Comparison of ENCODE assay signal across 9 mouse cellular contexts in genomic region chr8:108722671-108723513, GRCm38 (mm10).
DNase-seq lines count a peak whose midpoint lies in the region; ATAC-seq lines count a peak whose summit lies in the region.
"Had no signal": no experiment of that assay in that cellular context is flagged by ENCODE, and none has a peak within 500 bp of the region (broad histone marks: within the 10 kb centered on the region; RNA-seq: fewer than 3 reads in every experiment).

No protein-coding gene starts in this region.

- H3K4me3 ChIP-seq in forebrain, embryonic 10.5 days, result no peak overlapping the region
- H3K4me3 ChIP-seq in forebrain, embryonic 11.5 days (ENCODE audit: low read depth, low read length), result no peak overlapping the region
- no peak overlapping the region for H3K4me3 ChIP-seq in hindbrain, embryonic 16.5 days (ENCODE audit: low read length)
- no peak overlapping the region for H3K4me3 ChIP-seq in midbrain, embryonic 13.5 days (replicated peaks)

- no peak; the same call in 1 of the 2 replicates for ATAC-seq in forebrain, embryonic 11.5 days (replicated peaks; ENCODE audit: low FRiP score)
- ATAC-seq in hindbrain, embryonic 16.5 days, result peak; percentile 53
- ATAC-seq in midbrain, embryonic 13.5 days, result peak; percentile 54

- peaks cover 97% of the 10 kb centered on the region for H3K4me1 ChIP-seq in forebrain, embryonic 10.5 days
- H3K4me1 ChIP-seq in forebrain, embryonic 11.5 days (replicated peaks; ENCODE audit: control insufficient read depth, insufficient read depth, low read length), result peaks cover 31% of the 10 kb centered on the region
- peaks cover 14% of the 10 kb centered on the region for H3K4me1 ChIP-seq in hindbrain, embryonic 16.5 days (ENCODE audit: control insufficient read depth, insufficient read depth, low read depth, low read length)
- peaks cover 99% of the 10 kb centered on the region for H3K4me1 ChIP-seq in midbrain, embryonic 13.5 days (replicated peaks)

- intact Hi-C loops in left cerebral cortex, postnatal 36 days (cut with DNase I), result no loop called here

- no peaks in the 10 kb centered on the region for H3K36me3 ChIP-seq in forebrain, embryonic 10.5 days (replicated peaks)
- no peaks in the 10 kb centered on the region for H3K36me3 ChIP-seq in forebrain, embryonic 11.5 days (ENCODE audit: control insufficient read depth, insufficient read depth, low read length)
- H3K36me3 ChIP-seq in hindbrain, embryonic 16.5 days (ENCODE audit: control insufficient read depth, insufficient read depth, low read length), result no peaks in the 10 kb centered on the region
- no peaks in the 10 kb centered on the region for H3K36me3 ChIP-seq in midbrain, embryonic 13.5 days
- H3K36me3 ChIP-seq: G1E had no signal

- H3K9me3 ChIP-seq in forebrain, embryonic 10.5 days, result no peaks in the 10 kb centered on the region
- no peaks in the 10 kb centered on the region for H3K9me3 ChIP-seq in forebrain, embryonic 11.5 days (ENCODE audit: control insufficient read depth, low read length)
- H3K9me3 ChIP-seq in hindbrain, embryonic 16.5 days (ENCODE audit: control insufficient read depth, low read length), result no peaks in the 10 kb centered on the region
- H3K9me3 ChIP-seq in midbrain, embryonic 13.5 days, result no peaks in the 10 kb centered on the region

- H3K27ac ChIP-seq in forebrain, embryonic 10.5 days, result peak overlapping the region; percentile 65; the same call in 1 of the 2 replicates
- H3K27ac ChIP-seq in forebrain, embryonic 11.5 days (ENCODE audit: low read depth, low read length), result no peak overlapping the region
- H3K27ac ChIP-seq in hindbrain, embryonic 16.5 days (ENCODE audit: low read depth, low read length), result no peak overlapping the region
- peak overlapping the region; percentile 35; the same call in 1 of the 2 replicates for H3K27ac ChIP-seq in midbrain, embryonic 13.5 days

- DNase-seq in forebrain, embryonic 10.5 days (ENCODE audit: extremely low spot score, low spot score), result no peak
- no peak for DNase-seq in forebrain, embryonic 11.5 days (ENCODE audit: low spot score)
- peak; percentile 88 for DNase-seq in adrenal gland, adult 8-10 months
- peak; percentile 90 to 92 for DNase-seq in gastrocnemius, adult 8-10 months (ENCODE audit: low spot score in 2 of 2)
- DNase-seq in left cerebral cortex, postnatal 36 days (ENCODE audit: low spot score in 2 of 2), result peak; percentile 26 to 40
- peak; percentile 71 to 88 for DNase-seq in urinary bladder, postnatal 36 days (ENCODE audit: low spot score in 2 of 2)

- H3K9ac ChIP-seq in forebrain, embryonic 11.5 days (ENCODE audit: low read length), result no peak overlapping the region
- no peak overlapping the region for H3K9ac ChIP-seq in hindbrain, embryonic 16.5 days (ENCODE audit: low read depth, low read length)
- no peak overlapping the region for H3K9ac ChIP-seq in midbrain, embryonic 13.5 days (replicated peaks)

- H3K4me2 ChIP-seq in forebrain, embryonic 11.5 days (ENCODE audit: low read depth, low read length, severe bottlenecking), result no peak overlapping the region
- 0 out of 2 replicates have a peak overlapping the region, but pooled peaks have one; percentile 7 for H3K4me2 ChIP-seq in hindbrain, embryonic 16.5 days (ENCODE audit: low read length)
- H3K4me2 ChIP-seq in midbrain, embryonic 13.5 days (replicated peaks), result peak overlapping the region; percentile 25

- H3K27me3 ChIP-seq in forebrain, embryonic 10.5 days (ENCODE audit: poor library complexity, severe bottlenecking), result peaks cover 51% of the 10 kb centered on the region
- peaks cover 2% of the 10 kb centered on the region; the same call in 1 of the 2 replicates for H3K27me3 ChIP-seq in forebrain, embryonic 11.5 days (ENCODE audit: control insufficient read depth, insufficient read depth, low read length)
- H3K27me3 ChIP-seq in hindbrain, embryonic 16.5 days (replicated peaks; ENCODE audit: control insufficient read depth, insufficient read depth, low read length), result peaks cover 3% of the 10 kb centered on the region
- H3K27me3 ChIP-seq in midbrain, embryonic 13.5 days, result peaks cover 18% of the 10 kb centered on the region

- 10% methylated on average over 8 of the region's 8 CpGs for WGBS in forebrain, embryonic 10.5 days
- WGBS in forebrain, embryonic 11.5 days, result 7% methylated on average over 8 of the region's 8 CpGs
- WGBS in hindbrain, embryonic 16.5 days, result 9% methylated on average over 8 of the region's 8 CpGs
- WGBS in midbrain, embryonic 13.5 days, result 10% methylated on average over 8 of the region's 8 CpGs

Comparison
In these comparisons a context has a peak if more than half of its experiments do, and no peak if none do; other contexts are left out.
1. H3K27ac ChIP-seq: peak in forebrain, embryonic 10.5 days (single experiment) and midbrain, embryonic 13.5 days (single experiment); none in forebrain, embryonic 11.5 days (single experiment) and hindbrain, embryonic 16.5 days (single experiment).
2. DNase-seq: peak in adrenal gland, adult 8-10 months (single experiment), gastrocnemius, adult 8-10 months (2 of 2), left cerebral cortex, postnatal 36 days (2 of 2) and urinary bladder, postnatal 36 days (2 of 2); none in forebrain, embryonic 10.5 days (single experiment) and forebrain, embryonic 11.5 days (single experiment).